Mouse (Mus musculus) megakaryocyte, embryonic 14.5 days (primary cell): ENCODE results near the gene Rapgef5. TPM values are rescaled to one million over a fixed set of nuclear protein-coding genes. Genes with fewer than 3 reads are reported as not detected.

Experiments used
- H3K27me3 ChIP-seq: replicated peaks from 2 replicates; pipeline ENCODE3; 2012; ENCODE audit warnings: inconsistent platforms
- H3K36me3 ChIP-seq: replicated peaks from 2 replicates; pipeline ENCODE3; 2012; ENCODE audit warnings: low read length, inconsistent platforms, mixed read lengths
- H3K4me1 ChIP-seq: 2 replicates; pipeline ENCODE4 v1.6.1; 2012; ENCODE audit warnings: inconsistent platforms
- H3K4me3 ChIP-seq: replicated peaks from 2 replicates; pipeline ENCODE3; 2012; ENCODE audit warnings: moderate library complexity, mild to moderate bottlenecking, inconsistent platforms
- H3K9me3 ChIP-seq: 2 replicates; pipeline ENCODE4 v1.6.1; 2012; ENCODE audit warnings: inconsistent platforms
- FLI1 ChIP-seq: IDR thresholded peaks from 2 replicates; pipeline ENCODE4 v1.6.1; 2012; ENCODE audit warnings: low read length, inconsistent platforms, mixed read lengths
- GATA1 ChIP-seq: IDR thresholded peaks from 3 replicates; pipeline ENCODE4 v1.6.1; 2012; ENCODE audit warnings: mixed read lengths, low read length, inconsistent platforms, borderline replicate concordance
- polyA plus RNA-seq: library from polyadenylated mRNA; stranded (reverse); fragments of >175 nt; gene quantifications from 2 replicates; pipeline ENCODE4 v1.2.3, GENCODE M21; 2012; ENCODE audit warnings: low replicate concordance; ENCODE audit not compliant: insufficient read depth

Rapgef5 gene
- polyA plus RNA-seq, 1 experiment = not detected

DNA sequence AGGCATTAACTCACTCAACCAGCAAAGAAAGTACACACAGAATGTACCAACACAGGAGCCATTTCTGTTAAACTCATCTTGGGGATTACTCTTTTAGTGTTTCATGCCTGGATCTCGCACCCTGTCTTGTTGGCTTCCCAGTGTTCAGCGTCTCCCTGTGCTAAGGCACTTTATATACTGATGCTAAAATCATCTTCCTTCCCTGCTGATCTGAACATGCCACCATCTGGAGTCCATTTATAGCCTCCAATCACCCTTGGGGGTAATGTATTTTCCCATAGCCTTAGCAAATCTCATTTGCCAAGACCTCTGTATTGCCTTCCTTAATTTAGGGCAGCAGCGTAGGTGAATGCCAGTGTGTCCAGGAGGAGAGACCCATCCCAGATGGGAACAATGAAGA lies 11.6 kb downstream of the Rapgef5 start:
- peaks cover 4% of the 10 kb centered on the region for H3K27me3 ChIP-seq
- H3K36me3 ChIP-seq = no peaks in the 10 kb centered on the region
- TF ChIP-seq FLI1 (no peak), GATA1 (no peak)
- no peaks in the 10 kb centered on the region for H3K9me3 ChIP-seq
- no peak overlapping the region for H3K4me3 ChIP-seq
- H3K4me1 ChIP-seq = no peaks in the 10 kb centered on the region

DNA sequence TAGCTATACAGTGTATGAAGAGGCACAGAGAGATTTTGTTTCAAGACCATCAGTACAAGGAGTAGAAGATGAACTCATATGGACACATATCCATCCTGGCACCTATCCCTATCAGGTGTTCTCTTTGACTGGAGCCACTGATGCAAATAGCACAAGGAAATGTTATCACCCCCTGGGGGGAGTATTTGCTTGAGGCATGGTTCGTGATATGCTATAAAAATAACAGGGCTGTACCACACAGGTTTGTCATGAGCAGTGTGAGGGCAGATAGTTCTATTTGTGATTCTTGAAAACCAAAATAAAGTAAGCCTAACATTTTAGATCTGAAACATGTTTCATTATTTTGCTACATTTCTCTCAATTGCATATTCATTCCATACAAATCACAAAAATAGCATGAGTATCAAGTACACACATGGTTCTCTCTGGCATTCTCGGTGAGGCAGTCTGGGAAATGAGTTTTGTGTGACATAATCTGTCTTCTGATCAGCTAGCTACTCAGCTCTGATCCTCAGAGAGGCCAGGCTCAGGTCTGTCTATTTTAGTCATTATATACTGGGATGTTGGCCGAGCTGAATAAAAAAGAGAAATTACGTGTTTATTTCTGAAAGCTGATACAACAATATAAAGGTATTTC lies 12.3 kb downstream of the Rapgef5 start:
- H3K9me3 ChIP-seq = no peaks in the 10 kb centered on the region
- H3K4me3 ChIP-seq = no peak overlapping the region
- H3K36me3 ChIP-seq = no peaks in the 10 kb centered on the region
- H3K27me3 ChIP-seq = peaks cover 12% of the 10 kb centered on the region
- no peak for TF ChIP-seq GATA1
- TF ChIP-seq FLI1 = no peak
- peaks cover 2% of the 10 kb centered on the region for H3K4me1 ChIP-seq

DNA sequence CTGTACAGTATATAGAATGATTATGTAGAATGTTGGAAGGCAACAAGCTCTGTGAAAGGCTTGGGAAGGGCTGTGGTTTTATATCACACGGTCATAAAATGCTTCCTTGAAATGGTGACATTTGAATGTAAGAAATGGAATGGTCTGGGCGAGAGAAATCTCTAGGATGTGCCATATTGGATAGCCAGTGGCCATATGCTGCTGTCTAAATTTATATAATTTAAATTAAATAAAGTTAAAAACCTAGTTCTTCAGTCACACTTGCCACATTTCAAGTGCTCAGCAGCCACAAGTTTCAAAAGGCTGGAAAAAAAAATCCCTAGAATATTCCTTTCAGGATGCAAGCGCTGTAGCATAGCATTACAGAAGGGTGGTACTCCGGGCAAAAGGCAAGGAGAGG lies 14.8 kb downstream of the Rapgef5 start:
- Histone ChIP-seq H3K27me3 (peaks cover 33% of the 10 kb centered on the region), H3K4me1 (peaks cover 11% of the 10 kb centered on the region)
- TF ChIP-seq FLI1 = no peak
- no peak for TF ChIP-seq GATA1

DNA sequence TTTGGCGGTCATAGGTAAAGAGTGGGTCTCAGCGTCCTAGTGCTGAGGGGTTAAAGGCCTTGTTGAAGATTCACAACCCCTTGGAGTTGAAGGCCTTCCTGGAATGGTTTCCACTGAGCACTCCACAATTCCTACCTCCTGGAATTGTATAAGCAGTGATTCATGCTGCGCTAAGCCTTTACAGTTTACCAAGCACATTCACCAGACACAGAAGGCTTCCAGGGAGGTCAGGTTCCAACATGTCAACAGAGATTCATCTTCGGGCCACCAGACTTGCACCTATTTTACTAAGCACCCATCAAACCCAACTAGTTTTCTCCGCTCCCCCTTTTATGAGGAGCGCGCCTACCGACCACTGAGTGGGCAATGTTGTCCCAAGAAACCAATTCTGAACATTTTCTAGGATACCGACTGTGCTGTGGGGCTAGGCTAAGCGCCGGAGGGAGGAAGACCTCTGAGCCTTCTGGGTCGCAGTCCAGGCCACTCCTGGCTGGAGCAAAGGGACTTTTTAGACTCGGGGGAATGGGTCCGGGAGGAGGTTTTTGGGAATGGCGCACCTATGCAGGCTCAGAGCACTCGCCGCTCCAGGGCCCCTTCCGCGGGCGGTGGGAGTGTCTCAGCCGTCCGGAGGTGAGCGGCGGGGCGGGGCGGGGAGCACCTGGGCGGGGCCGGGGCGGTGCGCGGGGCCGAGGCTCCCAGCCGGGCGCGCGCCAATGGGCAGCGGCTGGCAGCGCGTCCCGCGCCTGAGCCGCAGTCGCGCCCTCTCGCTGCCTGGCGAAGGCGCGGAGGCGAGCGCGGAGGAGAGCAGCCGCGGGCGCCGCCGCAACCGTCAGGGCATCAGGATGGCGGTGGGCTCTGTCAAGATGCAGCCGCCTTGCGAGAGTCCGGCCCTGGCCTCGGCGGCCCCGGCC lies 17.2 kb downstream of the Rapgef5 start:
- peak overlapping the region; percentile 88 for H3K4me3 ChIP-seq
- peaks cover 11% of the 10 kb centered on the region for H3K4me1 ChIP-seq
- no peaks in the 10 kb centered on the region for H3K9me3 ChIP-seq
- H3K36me3 ChIP-seq = no peaks in the 10 kb centered on the region
- H3K27me3 ChIP-seq = peaks cover 36% of the 10 kb centered on the region
- TF ChIP-seq GATA1 (no peak), FLI1 (no peak)

More for the DNA sequence above, 14.8 kb downstream of the Rapgef5 start:
- Histone ChIP-seq H3K36me3 (no peaks in the 10 kb centered on the region), H3K4me3 (no peak overlapping the region), H3K9me3 (no peaks in the 10 kb centered on the region)

DNA sequence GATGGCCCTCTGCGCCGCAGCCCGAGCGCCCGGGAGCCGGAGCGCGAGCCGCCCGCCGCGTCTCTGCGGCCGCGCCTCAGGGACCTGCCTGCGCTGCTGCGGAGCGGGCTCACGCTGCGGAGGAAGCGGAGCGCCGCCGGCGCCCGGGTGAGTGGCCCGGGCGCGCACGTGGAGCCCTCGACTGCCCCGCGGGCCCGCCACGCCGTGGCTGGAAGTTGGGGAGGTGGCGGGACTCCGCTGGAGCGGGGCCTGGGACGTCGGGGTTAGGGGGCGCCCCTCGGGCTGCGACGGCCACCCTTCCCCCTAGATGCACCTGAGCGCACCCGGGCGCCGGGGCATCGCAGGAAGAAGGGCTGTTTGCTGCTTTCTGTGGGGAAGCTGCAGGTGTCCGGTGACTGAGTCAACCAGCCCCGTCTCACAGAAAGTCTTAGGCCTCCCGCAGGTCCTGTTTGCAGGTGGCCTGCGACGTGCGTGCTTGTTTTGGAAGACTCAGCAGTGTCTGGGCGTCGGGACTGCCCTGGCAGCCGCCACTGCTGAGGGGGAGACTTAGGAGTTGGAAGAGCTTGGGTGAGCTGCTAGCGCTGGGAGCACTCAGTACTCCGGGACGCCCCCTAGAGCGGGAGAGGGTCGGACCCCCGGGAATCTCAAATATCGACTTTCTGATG lies 17.9 kb downstream of the Rapgef5 start:
- Histone ChIP-seq H3K27me3 (peaks cover 36% of the 10 kb centered on the region), H3K36me3 (no peaks in the 10 kb centered on the region), H3K4me3 (peak overlapping the region; percentile 88), H3K4me1 (peaks cover 11% of the 10 kb centered on the region), H3K9me3 (no peaks in the 10 kb centered on the region)
- TF ChIP-seq FLI1 (no peak), GATA1 (no peak)

DNA sequence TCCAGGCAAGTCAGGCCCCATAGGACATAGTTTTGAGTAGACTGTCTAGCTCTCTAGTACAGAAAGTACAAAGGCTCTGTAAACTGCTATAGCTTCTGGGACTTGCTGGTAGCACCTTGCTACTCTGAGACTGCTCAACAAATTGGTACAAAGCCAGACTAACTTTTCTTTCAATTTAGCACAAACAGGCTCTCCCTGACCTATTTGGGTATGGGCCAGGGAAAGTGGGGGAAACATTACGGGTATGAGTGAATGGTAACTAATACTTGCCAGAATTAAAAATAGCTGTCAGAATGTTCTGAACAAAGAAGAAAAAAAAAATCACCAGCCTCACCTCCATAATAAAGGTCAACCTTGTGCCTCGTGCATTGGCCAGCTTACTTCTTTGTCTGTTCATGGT lies 24.1 kb downstream of the Rapgef5 start:
- no peak overlapping the region for H3K4me3 ChIP-seq
- no peaks in the 10 kb centered on the region for H3K36me3 ChIP-seq
- peaks cover 8% of the 10 kb centered on the region for H3K27me3 ChIP-seq
- H3K4me1 ChIP-seq = no peaks in the 10 kb centered on the region
- TF ChIP-seq FLI1 (no peak), GATA1 (no peak)
- no peaks in the 10 kb centered on the region for H3K9me3 ChIP-seq

DNA sequence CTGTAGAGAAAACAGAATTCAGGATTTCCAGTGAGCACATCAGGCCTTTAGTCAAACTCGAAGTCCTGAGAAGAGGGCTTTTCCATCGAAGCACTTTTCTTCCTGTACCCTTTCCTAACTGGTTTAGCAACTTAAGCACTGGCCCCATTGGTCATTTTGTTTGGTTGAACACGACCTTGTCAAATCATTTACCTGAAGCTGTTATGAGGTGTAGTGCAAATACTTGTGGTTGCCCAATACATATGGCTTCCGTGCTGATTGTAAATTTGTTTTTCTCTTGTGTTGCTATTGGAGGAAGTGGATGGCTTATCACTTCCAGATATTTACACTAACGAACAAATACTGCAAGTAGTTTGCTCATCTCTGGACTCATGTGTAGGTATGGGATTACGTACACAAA lies 29.0 kb downstream of the Rapgef5 start:
- TF ChIP-seq FLI1 (no peak), GATA1 (no peak)
- peaks cover 4% of the 10 kb centered on the region; the same call in 1 of the 2 replicates for H3K9me3 ChIP-seq
- H3K4me3 ChIP-seq = no peak overlapping the region
- no peaks in the 10 kb centered on the region for H3K36me3 ChIP-seq
- no peaks in the 10 kb centered on the region for H3K4me1 ChIP-seq
- H3K27me3 ChIP-seq = no peaks in the 10 kb centered on the region

DNA sequence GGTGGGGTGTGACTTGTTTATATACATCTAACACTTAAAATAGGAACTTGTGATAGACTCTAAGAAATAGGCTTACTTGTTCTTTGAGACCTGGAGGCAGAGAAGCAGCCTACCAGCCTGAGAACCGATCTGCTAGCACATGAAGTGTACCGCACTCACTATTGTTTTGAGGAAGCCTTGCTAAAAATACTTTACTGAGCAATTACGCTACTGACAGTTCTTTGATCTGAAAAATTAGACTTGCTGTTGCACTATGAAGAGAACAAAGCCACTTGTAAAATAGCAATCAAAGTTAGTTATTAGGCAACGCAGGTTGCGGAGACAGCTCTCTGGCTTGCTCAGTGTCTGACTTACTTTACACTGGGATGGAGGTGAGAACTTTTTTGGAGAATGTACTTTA lies 37.1 kb downstream of the Rapgef5 start:
- Histone ChIP-seq H3K36me3 (no peaks in the 10 kb centered on the region), H3K9me3 (no peaks in the 10 kb centered on the region), H3K27me3 (no peaks in the 10 kb centered on the region), H3K4me3 (no peak overlapping the region), H3K4me1 (no peaks in the 10 kb centered on the region)
- no peak for TF ChIP-seq GATA1
- TF ChIP-seq FLI1 = no peak

DNA sequence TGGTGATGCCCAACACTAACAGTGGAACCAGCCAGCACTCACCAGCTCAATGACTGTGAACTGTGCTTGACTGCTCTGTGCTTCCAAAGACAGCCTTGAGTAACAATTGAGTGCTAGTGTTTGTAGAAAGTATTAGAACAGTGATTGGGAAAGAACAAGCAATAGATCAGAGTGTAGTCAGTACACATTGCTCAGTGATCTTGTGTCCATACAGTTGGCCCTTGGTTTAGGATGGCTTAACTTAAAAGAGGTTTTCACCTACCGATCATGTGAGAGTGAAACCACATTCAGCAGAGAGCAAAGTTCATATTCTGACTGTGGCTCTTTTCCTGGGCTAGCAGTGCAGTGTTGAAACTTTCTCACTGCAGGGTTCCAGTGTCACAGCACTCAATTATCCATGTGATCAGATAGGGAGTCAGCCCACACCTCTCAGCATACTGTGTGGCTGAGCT lies 38.4 kb downstream of the Rapgef5 start:
- no peaks in the 10 kb centered on the region for H3K36me3 ChIP-seq

More for the DNA sequence above, 38.4 kb downstream of the Rapgef5 start:
- no peak for TF ChIP-seq FLI1
- no peak for TF ChIP-seq GATA1
- no peaks in the 10 kb centered on the region for H3K4me1 ChIP-seq
- no peaks in the 10 kb centered on the region for H3K27me3 ChIP-seq
- H3K9me3 ChIP-seq = no peaks in the 10 kb centered on the region
- no peak overlapping the region for H3K4me3 ChIP-seq
